Mouse (Mus musculus): ENCODE results near the gene Xpa.

Gene Xpa

DNA sequence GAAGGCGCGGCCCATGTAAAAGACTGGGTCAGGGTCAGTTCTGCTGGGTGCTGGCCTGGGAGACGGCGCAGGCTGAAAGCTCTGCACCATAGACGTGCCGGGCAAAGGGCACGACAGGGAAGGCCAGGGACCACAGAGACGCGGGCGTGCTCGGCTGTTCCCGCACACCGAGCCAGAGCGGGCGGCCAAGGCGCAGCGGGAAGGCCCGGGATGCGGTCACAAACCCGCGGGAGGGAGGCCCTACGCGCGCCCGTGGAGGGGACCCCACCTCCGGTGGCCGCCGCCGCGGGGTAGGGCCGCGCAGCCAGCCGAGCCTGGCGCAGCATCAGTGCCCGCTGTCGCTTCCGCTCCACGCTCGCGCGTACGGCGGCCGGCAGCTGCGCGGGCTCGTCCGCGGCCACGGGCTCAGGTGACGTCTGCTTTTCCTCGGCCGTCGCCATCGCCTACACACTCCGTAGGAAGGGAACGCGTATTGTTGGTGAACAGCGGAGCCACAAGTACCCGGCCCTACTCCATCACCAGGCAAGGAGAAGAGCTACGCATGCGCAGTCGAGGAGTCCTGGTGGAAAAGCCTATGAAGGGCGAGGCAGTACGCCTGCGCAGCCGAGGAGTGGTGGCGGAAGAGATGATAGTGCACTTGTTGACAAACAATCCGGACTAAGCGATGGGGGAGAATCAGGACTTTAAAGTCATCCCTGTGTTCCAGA, at the start of gene Xpa:
TSS of gene Xpa (minus strand) at position 531 of the 707 bp plus-strand sequence.
- peak; percentile 96 for DNase-seq

- no peak for DNase-seq
Observed at GRCm38 (mm10) chr4:46235871-46236270, 39.8 kb upstream of the Xpa start.

GRCm38 (mm10) chr4:46234739-46235138, 38.6 kb upstream of the Xpa start:
- DNase-seq = no peak

DNA sequence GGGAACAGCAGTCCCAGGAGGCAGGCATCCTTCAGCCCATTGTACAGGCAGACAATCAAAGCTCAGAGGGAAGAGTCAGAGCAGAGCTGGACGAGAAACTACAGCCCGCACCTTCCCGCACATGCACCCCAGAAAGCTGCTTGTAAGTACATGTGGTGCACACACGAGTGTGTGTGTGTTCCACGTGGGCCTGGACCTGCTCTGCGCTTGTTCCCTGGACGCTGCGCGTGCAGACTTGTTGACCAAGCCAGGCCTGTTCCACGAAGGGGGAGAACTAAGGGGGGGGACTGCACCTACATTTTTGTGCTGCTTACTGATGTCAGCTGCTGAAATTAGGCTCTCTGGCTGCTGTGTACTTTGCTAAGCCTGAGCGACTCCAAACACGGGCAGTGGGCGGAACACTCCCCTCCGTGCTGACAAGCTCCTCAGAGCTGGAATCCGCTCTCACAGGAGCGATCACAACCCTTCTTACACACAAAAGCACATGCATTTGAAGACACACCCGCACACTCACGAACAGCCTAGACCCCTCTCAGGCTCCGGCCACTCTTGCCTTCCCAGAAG, 30.9 kb upstream of the Xpa start:
- DNase-seq = no peak

DNA sequence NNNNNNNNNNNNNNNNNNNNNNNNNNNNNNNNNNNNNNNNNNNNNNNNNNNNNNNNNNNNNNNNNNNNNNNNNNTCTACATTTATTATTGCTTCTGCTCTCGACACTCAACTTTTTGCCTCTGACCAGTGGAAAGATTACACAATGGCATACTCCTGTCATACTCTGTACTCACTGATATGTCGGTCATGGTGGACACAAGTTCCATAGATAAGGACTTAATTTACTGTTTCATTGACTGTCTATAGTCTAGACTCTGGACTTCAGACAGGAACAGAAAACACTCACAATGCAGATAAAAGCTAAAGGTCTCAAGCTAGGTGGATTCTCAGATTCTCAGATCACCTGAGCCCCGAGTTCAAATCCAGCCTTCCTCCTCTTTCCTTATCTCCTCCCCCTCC, 25.0 kb upstream of the Xpa start:
- DNase-seq = no peak

DNA sequence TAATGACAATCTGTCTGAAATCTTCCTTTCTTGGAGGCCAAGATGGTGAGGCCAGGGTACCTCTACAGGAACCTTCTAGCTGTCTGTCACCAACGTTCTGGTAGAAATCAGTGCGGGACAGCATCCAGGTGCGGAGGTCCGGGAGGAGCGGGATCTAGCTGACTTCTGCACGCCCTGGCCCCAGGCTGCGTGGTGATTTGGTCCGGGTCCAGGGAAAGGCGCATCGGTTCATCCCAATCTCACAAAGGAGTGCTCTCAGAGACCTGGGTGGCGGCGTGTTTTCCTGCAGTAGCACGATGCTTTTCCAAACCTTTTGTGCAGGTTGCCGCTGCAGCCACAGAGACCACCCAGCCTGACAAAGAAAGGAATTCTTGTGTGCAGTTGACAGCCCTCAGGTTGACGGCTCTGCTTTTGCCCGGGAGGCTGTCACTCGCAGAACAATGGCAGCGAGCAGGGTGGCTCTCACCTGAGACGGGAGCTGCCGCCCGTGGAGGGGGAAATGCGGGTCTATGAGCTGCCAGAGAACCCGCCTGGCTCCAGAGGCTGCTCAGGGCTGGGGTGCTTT, 6.5 kb upstream of the Xpa start:
- DNase-seq = peak; percentile 15

GRCm38 (mm10) chr4:46201834-46202561, 5.9 kb upstream of the Xpa start:
- DNase-seq = peak; percentile 80

DNA sequence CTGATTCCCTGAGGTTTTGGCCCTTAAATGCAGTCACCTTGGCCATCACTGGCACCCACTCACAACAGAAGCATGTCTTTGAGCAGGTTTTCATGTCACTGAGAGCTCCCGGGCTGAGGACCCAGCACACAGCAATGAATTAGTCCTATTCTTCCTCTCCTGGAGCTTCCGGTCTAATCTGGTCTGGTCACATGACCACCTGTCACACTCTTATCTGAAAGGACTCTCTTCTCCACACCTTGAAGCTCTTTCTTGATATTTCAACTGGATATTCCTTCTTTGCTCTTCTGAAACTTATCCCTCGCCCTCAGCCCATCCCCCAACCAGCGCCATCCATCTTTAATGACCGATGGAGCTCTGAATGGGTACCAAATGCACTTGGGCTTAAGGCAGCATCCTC, 2.0 kb upstream of the Xpa start:
- no peak for DNase-seq

- no peak for DNase-seq
Observed at GRCm38 (mm10) chr4:46196513-46196912, 402 bp upstream of the Xpa start.

DNA sequence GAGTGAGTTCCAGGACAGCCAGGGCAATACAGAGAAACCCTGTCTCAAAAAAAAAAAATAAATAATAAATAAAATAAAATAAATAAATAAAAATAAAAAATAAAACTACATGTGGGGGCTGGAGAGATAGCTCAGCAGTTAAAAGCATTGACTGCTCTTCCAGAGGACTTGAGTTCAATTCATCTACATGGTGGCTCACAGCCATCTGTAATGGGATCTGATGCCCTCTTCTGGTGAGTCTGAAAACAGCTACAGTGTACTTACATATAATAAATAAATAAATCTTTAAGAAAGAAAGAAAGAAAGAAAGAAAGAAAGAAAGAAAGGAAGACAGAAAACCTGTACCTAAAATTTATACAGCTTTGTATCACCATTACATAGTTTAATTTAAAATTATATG, 4.1 kb downstream of the Xpa start:
- DNase-seq = peak; percentile 37

- DNase-seq = no peak
Observed at GRCm38 (mm10) chr4:46186466-46186865, 9.6 kb downstream of the Xpa start.

DNA sequence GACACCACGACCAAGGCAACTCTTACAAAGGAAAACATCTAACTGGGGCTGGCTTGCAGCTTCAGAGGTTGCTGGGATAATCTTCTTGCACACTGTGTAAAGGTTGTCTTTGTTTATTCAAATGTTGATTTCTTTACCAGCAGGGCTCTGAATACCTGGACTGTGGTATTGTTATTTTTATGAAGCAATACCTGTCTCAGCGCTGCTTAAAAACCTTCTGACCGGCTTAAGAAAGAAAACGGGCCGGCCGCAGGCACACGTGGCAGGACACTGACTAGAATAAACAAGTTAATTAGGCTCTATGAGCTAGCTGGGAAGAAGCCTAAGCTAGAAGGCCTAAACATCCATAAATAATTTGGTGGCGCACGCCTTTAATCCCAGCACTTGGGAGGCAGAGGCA, 10.2 kb downstream of the Xpa start:
- DNase-seq = no peak

DNA sequence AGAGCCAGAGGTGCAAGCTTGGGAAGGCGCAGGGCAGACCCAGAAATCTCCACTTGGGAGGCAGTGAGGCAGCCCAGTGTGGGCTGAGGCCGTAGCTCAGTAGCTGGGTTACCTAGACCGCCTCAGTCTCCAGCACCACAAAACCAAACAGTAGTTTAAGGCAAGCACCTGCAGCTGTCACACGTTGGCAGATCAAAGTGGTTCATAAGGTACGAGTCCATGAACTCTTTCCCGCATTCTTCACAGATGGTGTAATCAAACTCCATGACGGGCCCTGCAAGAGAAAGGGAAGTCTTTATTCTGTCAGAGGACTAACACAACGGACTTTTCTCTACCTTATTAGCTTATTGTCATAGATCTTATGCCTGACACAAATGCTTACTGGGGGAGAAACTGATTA, 10.7 kb downstream of the Xpa start:
- DNase-seq = no peak

DNA sequence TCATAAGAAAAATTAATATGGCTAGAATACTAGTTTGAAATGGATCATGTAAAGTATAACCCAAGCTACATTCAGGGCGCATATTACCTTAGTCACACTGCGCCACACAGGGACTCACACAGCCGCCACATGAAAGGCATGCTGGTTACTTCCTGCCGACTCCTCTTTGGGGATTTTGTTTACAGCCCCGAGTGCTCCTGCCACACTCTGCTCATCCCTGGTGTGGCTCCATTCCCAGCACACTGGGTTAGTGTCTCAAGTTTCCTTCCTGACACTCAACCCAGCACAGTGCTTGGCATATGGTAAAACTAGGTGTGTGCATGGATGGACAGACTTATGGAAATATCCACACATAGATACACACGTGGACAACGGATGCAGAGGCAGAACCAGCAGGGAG, 13.9 kb downstream of the Xpa start:
- DNase-seq = no peak

DNA sequence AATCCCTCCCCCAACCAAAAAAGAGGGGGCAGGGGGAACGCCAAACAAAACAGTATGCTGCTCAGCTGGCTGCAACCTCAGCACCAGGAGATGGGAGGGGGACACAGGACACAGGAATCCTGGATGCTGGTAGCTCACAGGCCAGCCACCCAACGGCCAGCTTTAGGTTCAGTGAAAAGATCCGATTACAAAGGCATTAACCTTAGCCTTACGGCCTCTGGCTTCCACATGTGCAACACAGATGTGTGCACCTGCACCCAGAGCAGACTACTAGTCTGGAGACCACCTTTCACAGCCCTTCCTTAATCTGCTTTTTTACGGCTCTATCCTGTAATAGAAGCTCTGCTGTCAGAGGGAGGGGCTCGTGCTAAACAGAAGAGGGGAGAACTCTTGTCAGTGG, 14.9 kb downstream of the Xpa start:
- DNase-seq = no peak

DNA sequence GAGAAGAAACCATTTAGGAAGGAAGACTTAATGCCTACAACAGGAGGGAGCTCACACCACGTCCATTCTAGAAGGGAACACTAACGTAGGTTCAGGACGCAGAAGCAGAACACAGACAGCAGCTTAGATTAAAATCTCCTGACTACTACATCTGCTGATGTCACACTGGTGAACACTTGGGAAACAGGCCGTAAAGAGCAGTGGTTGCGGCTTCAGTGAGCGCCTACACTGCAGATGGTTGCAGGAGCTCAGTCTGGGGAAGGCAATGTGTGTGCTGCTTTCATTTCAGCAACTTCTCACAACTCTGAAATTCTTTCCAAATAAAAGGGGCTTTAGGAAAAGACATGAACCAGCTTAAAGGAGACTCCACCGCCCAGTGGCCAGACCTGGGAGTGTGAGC, 18.6 kb downstream of the Xpa start:
- no peak for DNase-seq

DNA sequence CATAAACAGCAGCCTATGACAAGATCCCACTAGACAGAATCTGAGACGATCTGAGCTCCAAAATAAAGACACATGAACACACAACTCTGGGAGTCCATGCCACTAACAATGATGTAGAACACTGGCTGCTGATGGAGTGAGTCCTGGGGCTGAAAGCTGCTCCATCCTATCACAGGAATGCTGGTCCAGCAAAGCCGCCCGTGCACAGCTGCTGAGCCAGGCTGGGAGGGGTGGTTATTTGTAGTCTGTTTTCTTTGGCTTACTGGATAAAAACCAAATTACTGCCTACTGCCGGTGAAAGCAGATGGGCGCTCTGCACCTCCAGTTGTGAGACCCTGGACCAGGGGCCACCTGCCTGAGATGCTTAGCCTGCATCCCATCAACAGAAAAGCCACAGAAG, 19.1 kb downstream of the Xpa start:
- no peak for DNase-seq

GRCm38 (mm10) chr4:46176313-46176712, 19.8 kb downstream of the Xpa start:
- DNase-seq = no peak

- no peak for DNase-seq
Observed at GRCm38 (mm10) chr4:46171761-46172160, 24.4 kb downstream of the Xpa start.

GRCm38 (mm10) chr4:46165831-46166230, 30.3 kb downstream of the Xpa start:
- no peak for DNase-seq

DNA sequence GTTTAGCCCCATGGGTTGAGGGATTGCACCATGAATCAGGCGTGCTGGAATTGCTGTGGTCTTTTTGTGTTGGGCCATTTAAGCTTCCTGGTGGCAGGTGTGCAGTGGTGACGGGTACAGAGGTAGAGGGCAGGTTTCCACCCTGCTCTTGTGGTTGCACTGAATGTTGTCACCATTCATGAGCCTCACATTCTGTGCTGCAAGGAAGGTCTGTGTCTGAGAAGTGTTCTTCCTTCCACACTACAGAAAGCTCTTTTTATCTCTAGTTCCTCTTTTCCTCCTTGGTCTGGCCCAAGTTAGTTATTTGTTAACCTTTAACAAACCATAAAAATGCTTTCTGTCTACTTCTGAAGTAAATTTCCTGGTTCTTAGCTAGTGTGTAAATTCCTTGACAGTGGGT, 32.1 kb downstream of the Xpa start:
- no peak for DNase-seq

DNA sequence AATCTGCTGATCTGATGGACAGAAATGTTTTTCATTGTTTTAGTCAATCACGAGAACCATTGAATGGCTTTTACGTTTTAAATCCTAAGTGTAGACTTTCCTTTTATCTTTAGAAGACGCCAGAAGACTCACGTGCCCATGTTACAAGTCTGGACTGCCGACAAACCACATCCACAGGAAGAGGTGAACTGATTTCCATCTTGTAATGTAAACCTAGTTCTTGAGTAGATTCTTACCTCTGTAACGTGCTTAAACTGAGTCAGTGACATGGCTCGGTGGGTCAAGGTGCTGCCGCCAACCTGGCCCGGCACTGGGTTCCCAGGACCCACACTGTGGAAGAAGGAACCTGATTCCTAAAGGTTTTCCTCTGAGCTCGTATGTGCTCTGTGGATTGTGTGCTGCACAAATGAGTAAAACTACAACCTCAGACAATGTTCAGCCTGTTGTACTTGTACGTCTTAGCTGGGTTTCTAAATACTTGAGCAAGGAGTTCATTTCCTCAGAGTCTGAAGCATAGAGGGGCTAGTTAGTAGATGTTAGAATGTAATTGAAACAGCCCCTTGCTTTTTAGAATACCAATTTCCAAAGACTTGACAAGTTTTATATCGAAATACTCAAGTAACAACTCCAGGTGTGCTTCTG, 44.1 kb downstream of the Xpa start:
- no peak for DNase-seq

DNA sequence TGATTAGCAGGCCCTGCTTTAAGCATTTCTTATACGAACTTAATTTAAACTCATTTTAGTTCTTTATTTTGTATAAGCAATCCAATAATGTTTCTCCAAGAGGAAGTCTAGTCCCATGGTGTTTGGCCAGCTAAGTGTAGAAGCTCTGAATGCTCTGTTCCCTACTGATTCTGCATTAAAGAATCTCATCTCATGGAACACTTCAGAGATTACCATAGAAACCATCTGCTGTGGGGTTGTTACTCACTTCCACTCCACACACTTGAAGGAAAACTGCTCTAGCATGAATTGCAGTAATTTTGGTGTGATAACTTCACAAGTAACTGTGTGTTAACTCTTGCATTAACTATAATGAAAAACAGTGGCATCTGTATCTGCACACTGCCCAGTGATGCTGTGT, 49.2 kb downstream of the Xpa start:
- DNase-seq = no peak

DNA sequence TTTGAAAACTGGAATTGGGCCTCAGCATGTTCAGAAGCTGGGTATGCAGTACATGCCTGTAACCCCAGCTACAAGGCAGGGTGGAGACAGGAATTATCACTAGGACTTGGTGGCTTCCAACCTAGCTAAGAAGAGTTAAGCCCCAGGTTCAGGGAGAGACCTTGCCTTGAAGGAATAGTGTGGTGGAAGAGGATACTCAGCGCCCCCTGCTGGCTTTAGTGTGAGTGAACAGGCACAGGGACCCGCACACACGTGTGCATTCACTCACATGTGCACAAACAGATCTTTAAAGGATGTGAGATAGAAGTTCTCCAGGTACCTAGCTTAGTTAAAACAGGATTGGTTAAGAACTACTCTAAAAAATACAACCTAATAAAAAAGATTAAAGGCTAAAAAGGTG, 51.8 kb downstream of the Xpa start:
- no peak for DNase-seq
